Mouse (Mus musculus) B cell, adult 62 days (primary cell): ENCODE measurements around the gene Elf2. TPM values are rescaled to one million over a fixed set of nuclear protein-coding genes. Genes with fewer than 3 reads are reported as not detected.

Experiments used
- total RNA-seq: library from RNA; stranded (reverse); gene quantifications from 4 replicates; pipeline ENCODE4 v1.2.4, GENCODE M21; 2023

The Elf2 gene
- 111 to 131 TPM (median 123 TPM) in 4 replicates for total RNA-seq

DNA sequence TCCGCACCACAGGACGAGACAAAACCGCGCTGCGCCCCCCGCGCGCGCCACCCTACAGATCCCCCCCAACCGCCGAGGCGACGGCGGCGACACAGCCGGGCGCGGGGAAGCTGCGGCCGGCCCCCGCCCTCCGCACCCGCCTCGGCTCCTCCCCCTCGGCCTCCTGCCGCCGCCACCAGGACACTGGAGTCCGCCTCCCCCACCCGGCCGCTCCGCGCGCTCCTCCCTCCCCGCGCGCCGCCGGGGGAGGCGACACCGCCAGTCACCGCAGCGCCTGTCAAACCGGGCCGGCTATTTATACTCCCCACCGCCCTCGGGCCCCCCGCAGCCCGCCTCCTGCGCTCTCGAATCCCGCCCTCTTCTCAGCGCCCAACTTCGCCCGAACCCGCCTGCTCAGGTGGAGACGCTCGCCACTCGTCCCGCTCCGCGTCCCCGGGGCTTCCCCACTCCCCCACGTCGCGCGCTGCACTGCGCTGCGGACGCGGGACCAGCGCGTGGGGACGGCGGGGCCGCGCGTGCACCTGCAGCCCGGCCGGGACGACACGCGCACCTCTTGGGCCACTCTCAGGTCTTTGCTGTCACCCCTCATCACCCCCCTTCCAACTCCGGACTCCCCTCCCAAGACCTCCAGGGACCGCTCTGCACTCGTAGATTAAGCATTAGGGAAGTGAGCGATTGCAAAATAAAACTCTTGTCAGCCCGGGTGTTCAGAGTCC, at the start of gene Elf2:
TSS of gene Elf2 (minus strand) at position 112 of the 716 bp plus-strand sequence.

DNA sequence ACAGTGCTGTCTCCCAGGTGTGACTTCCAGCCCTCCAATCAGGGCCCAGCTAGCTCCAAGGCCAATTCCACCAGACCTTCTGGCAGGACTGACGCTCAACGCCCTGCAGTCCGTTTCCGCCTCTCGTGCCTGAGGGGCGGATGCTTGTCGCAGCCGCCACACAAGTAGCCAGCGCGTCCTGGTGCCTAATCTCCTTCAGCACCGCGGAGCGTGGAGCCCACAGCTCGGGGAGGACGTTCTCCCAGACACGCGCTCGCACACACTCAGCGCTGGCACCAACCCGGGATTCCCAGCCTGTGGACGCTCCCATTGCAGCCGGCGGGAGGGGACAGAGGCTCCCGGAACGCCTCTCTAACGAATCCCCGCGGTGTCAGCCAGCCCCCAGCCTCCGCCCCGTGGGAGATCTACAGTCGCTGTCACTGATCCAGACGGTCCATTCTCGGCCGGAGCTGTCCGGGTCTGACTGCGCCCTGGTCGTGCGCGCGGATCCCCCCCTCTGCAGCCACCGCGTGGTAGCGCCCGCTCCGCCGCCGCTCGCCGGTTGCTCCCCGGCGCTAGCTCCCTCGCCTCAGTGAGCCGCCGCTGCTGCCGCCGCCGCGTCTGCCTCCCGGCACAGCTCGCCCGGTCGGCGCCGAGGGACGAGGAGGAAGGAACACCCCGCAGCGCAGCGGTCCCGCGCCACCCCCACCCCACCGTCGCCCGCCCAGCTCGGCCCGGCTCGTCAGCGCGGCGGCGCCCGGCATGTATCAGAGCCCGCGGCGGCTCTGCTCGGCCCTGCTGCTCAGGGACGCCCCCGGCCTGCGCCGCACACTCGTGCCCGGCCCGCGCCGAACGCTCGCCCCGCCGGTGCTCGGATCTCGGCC, 115.9 kb downstream of the Elf2 start, which contains the start of gene Noct:
TSS of gene Noct (plus strand) at position 85 of the 863 bp plus-strand sequence.

Other genes with a start within 250 kb of the Elf2 start
- gene Noct, start 116.2 kb downstream of the Elf2 start, total RNA-seq: 3.3 to 3.7 TPM (median 3.5 TPM) in 4 replicates
- gene Mgarp, start 56.1 kb upstream of the Elf2 start, total RNA-seq: not detected in 4 replicates
- 61.4 to 86.5 TPM (median 71.4 TPM) in 4 replicates for gene Ndufc1, start 68.3 kb upstream of the Elf2 start, total RNA-seq
- 103 to 137 TPM (median 123 TPM) in 4 replicates for gene Naa15, start 74.5 kb upstream of the Elf2 start, total RNA-seq
- gene Rab33b, start 143.3 kb upstream of the Elf2 start, total RNA-seq: 26.2 to 30.4 TPM (median 28.4 TPM) in 4 replicates
- gene Setd7, start 220.2 kb upstream of the Elf2 start, total RNA-seq: 33.7 to 41.4 TPM (median 36.7 TPM) in 4 replicates